Mouse (Mus musculus) liver, adult 2 months (tissue): Measurements from ENCODE around the gene Gm20388.
"Not testable (repeated sequence)": the region's sequence is repeated elsewhere in the genome, so short reads cannot be mapped to it uniquely, and the experiment has no call there.

Experiments
- CTCF ChIP-seq: fragments of 200-500 bp; IDR thresholded peaks from 2 replicates; pipeline ENCODE4 v1.5.1; 2011; ENCODE audit warnings: low read depth, low read length, control low read depth
- POLR2A ChIP-seq: fragments of 200-500 bp; IDR thresholded peaks from 2 replicates; pipeline ENCODE4 v1.6.1; 2011; ENCODE audit warnings: low read length, control low read depth; ENCODE audit not compliant: insufficient read depth; ENCODE audit errors: extremely low read depth

DNA sequence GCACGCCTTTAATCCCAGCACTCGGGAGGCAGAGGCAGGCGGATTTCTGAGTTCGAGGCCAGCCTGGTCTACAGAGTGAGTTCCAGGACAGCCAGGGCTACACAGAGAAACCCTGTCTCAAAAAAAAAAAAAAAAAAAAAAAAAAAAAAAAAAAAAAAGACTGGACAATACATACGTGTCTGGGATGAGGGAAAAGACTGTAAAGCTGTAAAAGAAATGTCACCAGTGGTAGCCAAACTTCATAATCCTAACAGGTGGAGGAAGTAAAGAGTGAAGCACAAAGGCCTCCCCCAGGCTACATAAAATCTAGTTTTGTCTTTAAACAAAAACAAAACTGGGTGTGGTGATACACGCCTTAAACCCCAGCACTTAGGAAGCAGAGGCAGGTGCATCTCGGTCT lies 4103.7 kb downstream of the Gm20388 start:
- not testable (repeated sequence) for TF ChIP-seq POLR2A, CTCF
